Mouse (Mus musculus): Measurements from ENCODE around the gene Hist1h2bp.
"Not testable (repeated sequence)": the region's sequence is repeated elsewhere in the genome, so short reads cannot be mapped to it uniquely, and the experiment has no call there.

DNA sequence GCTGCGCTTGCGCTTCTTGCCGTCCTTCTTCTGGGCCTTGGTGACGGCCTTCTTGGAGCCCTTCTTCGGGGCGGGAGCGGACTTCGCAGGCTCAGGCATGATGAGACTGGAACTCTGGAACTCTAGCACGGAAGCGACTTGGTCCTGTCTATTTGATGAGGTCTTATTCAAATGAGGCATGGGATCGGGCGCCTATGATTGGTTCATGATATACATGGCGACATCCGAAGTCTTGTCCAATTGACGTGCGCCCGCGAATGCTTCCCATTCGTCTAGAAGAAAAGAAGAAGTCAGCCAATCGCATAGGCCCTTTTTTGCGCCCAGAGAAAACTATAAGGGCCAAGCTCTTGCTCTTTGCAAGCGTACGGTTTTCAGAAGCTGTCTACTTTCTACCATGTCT, 22.8 kb downstream of the Hist1h2bp start, which contains the start of the genes Hist1h2bq and Hist1h2ao:
- TF ChIP-seq CTCF (IDR thresholded peaks at IDR 0.05); EP300 (IDR thresholded peaks at IDR 0.05; ENCODE audit: insufficient read depth, low read depth, low read length); POLR2A (IDR thresholded peaks at IDR 0.05; ENCODE audit: insufficient read depth, low read depth, low read length): not testable (repeated sequence)

Measured in heart, adult 2 months (tissue).